In the genomic region with DNA sequence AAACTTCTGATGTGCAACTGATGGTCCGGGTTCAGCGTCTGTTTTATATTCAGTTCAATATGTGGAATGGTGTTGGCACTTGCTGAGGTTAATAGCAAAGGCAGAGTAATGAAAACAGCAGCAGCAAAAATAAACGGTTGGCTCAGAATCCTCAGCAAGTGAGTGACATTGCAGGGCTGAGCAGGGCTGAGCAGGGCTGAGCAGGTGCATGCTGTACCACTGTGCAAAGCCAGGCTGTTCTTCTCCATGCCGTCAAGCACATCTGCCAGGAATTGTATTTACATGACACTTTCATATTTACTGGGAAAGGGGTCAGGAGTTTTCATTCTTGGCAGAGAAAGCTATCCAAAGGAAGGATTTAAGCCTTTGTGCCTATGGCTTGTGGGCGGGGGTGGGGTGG, we compare ENCODE assay signal across 14 mouse cellular contexts.
DNase-seq lines count a peak whose midpoint lies in the region; ATAC-seq and TF ChIP-seq lines count a peak whose summit lies in the region.
"Had no signal": no experiment of that assay in that cellular context is flagged by ENCODE, and none has a peak within 500 bp of the region (broad histone marks: within the 10 kb centered on the region; RNA-seq: fewer than 3 reads in every experiment).

No protein-coding gene starts in this region.

- intact Hi-C loops in left cerebral cortex, postnatal 10 days (cut with DNase I): no loop called here

- peak; percentile 4 for DNase-seq in limb, embryonic 14.5 days (ENCODE audit: low spot score)
- DNase-seq in limb, embryonic 10.5 days (ENCODE audit: low spot score): no peak
- no peak for DNase-seq in left cerebral cortex, postnatal 10 days (ENCODE audit: extremely low spot score in 1 of 2, low spot score in 2 of 2)
- no peak for DNase-seq in kidney, adult 11 months
- DNase-seq: kidney, postnatal 10 days; layer of hippocampus, postnatal 36 days; liver; thymus, postnatal 36 days had no signal

- H3K4me3 ChIP-seq in limb, embryonic 14.5 days (replicated peaks; ENCODE audit: low read length): no peak overlapping the region
- no peak overlapping the region for H3K4me3 ChIP-seq in limb, embryonic 10.5 days
- H3K4me3 ChIP-seq in embryonic facial prominence, embryonic 13.5 days: no peak overlapping the region
- no peak overlapping the region for H3K4me3 ChIP-seq in hindbrain, embryonic 15.5 days
- H3K4me3 ChIP-seq in neural tube, embryonic 15.5 days (replicated peaks): no peak overlapping the region
- H3K4me3 ChIP-seq: lung, embryonic 15.5 days had no signal

- H3K27me3 ChIP-seq in limb, embryonic 14.5 days (ENCODE audit: control insufficient read depth, insufficient read depth, low read length): no peaks in the 10 kb centered on the region
- H3K27me3 ChIP-seq in limb, embryonic 10.5 days (ENCODE audit: low read depth, poor library complexity, severe bottlenecking): no peaks in the 10 kb centered on the region
- no peaks in the 10 kb centered on the region for H3K27me3 ChIP-seq in embryonic facial prominence, embryonic 13.5 days
- H3K27me3 ChIP-seq in hindbrain, embryonic 15.5 days: no peaks in the 10 kb centered on the region
- no peaks in the 10 kb centered on the region for H3K27me3 ChIP-seq in neural tube, embryonic 15.5 days (replicated peaks)
- H3K27me3 ChIP-seq: lung, embryonic 15.5 days had no signal

- no peak overlapping the region for H3K27ac ChIP-seq in limb, embryonic 14.5 days (replicated peaks; ENCODE audit: low read depth, low read length)
- H3K27ac ChIP-seq in limb, embryonic 10.5 days: no peak overlapping the region
- no peak overlapping the region for H3K27ac ChIP-seq in embryonic facial prominence, embryonic 13.5 days
- H3K27ac ChIP-seq in hindbrain, embryonic 15.5 days (replicated peaks): peak overlapping the region; percentile 56
- H3K27ac ChIP-seq in neural tube, embryonic 15.5 days (replicated peaks): peak overlapping the region; percentile 74
- H3K27ac ChIP-seq: lung, embryonic 15.5 days had no signal

- H3K4me1 ChIP-seq in limb, embryonic 14.5 days (ENCODE audit: control insufficient read depth, insufficient read depth, low read length): no peaks in the 10 kb centered on the region
- H3K4me1 ChIP-seq in limb, embryonic 10.5 days: no peaks in the 10 kb centered on the region
- no peaks in the 10 kb centered on the region for H3K4me1 ChIP-seq in embryonic facial prominence, embryonic 13.5 days
- peaks cover 35% of the 10 kb centered on the region for H3K4me1 ChIP-seq in hindbrain, embryonic 15.5 days (replicated peaks)
- H3K4me1 ChIP-seq in neural tube, embryonic 15.5 days: peaks cover 23% of the 10 kb centered on the region
- H3K4me1 ChIP-seq: lung, embryonic 15.5 days had no signal

- no peak overlapping the region for H3K9ac ChIP-seq in limb, embryonic 14.5 days (ENCODE audit: low read depth, low read length, severe bottlenecking)
- no peak overlapping the region for H3K9ac ChIP-seq in embryonic facial prominence, embryonic 13.5 days
- no peak overlapping the region for H3K9ac ChIP-seq in hindbrain, embryonic 15.5 days
- H3K9ac ChIP-seq in neural tube, embryonic 15.5 days (replicated peaks): no peak overlapping the region
- H3K9ac ChIP-seq: lung, embryonic 15.5 days had no signal

- H3K36me3 ChIP-seq in limb, embryonic 14.5 days (ENCODE audit: control insufficient read depth, insufficient read depth, low read length): no peaks in the 10 kb centered on the region
- H3K36me3 ChIP-seq in limb, embryonic 10.5 days: no peaks in the 10 kb centered on the region
- no peaks in the 10 kb centered on the region for H3K36me3 ChIP-seq in embryonic facial prominence, embryonic 13.5 days
- H3K36me3 ChIP-seq in hindbrain, embryonic 15.5 days: no peaks in the 10 kb centered on the region
- no peaks in the 10 kb centered on the region for H3K36me3 ChIP-seq in neural tube, embryonic 15.5 days
- H3K36me3 ChIP-seq: lung, embryonic 15.5 days had no signal

- WGBS in limb, embryonic 14.5 days: 39% methylated on average over 5 of the region's 5 CpGs
- WGBS in limb, embryonic 10.5 days: 61% methylated on average over 5 of the region's 5 CpGs
- WGBS in embryonic facial prominence, embryonic 13.5 days: 46% methylated on average over 5 of the region's 5 CpGs
- WGBS in hindbrain, embryonic 15.5 days: 39% methylated on average over 5 of the region's 5 CpGs
- WGBS in neural tube, embryonic 15.5 days: 41% methylated on average over 5 of the region's 5 CpGs

- TF ChIP-seq POLR2A in limb, embryonic 14.5 days (IDR thresholded peaks at IDR 0.05; ENCODE audit: borderline replicate concordance, extremely low read depth, insufficient read depth, insufficient read length): no peak

- no peaks in the 10 kb centered on the region for H3K9me3 ChIP-seq in limb, embryonic 14.5 days (ENCODE audit: control insufficient read depth, low read length)
- no peaks in the 10 kb centered on the region for H3K9me3 ChIP-seq in limb, embryonic 10.5 days (replicated peaks)
- H3K9me3 ChIP-seq in embryonic facial prominence, embryonic 13.5 days: no peaks in the 10 kb centered on the region
- H3K9me3 ChIP-seq in hindbrain, embryonic 15.5 days: no peaks in the 10 kb centered on the region
- no peaks in the 10 kb centered on the region for H3K9me3 ChIP-seq in neural tube, embryonic 15.5 days (replicated peaks)
- H3K9me3 ChIP-seq: lung, embryonic 15.5 days had no signal

- H3K4me2 ChIP-seq in limb, embryonic 14.5 days (replicated peaks; ENCODE audit: low read depth, low read length, severe bottlenecking): no peak overlapping the region
- H3K4me2 ChIP-seq in embryonic facial prominence, embryonic 13.5 days: no peak overlapping the region
- H3K4me2 ChIP-seq in hindbrain, embryonic 15.5 days: no peak overlapping the region
- no peak overlapping the region for H3K4me2 ChIP-seq in neural tube, embryonic 15.5 days
- H3K4me2 ChIP-seq: heart, embryonic 11.5 days; lung, embryonic 15.5 days had no signal

- no peak for ATAC-seq in limb, embryonic 14.5 days (ENCODE audit: low FRiP score, low read depth)
- 0 out of 2 replicates have a peak, but pooled peaks have one; percentile 69 for ATAC-seq in embryonic facial prominence, embryonic 13.5 days (ENCODE audit: insufficient number of reproducible peaks, insufficient read depth, low FRiP score, low TSS enrichment, low read depth)
- peak; percentile 77 for ATAC-seq in hindbrain, embryonic 15.5 days (ENCODE audit: low FRiP score, low read depth)
- ATAC-seq in neural tube, embryonic 15.5 days (ENCODE audit: low FRiP score): peak; percentile 81
- ATAC-seq: CD4-positive, CD25-positive, alpha-beta regulatory T cell, adult 4 months had no signal

Comparison
In these comparisons a context has a peak if more than half of its experiments do, and no peak if none do; other contexts are left out.
1. H3K27ac ChIP-seq: peak in hindbrain, embryonic 15.5 days (single experiment) and neural tube, embryonic 15.5 days (single experiment); none in limb, embryonic 14.5 days (single experiment), limb, embryonic 10.5 days (single experiment) and embryonic facial prominence, embryonic 13.5 days (single experiment).